Mouse (Mus musculus): ENCODE measurements around the gene Map4k5. TPM values are rescaled to one million over a fixed set of nuclear protein-coding genes. Genes with fewer than 3 reads are reported as not detected.

Map4k5 gene
- polyA plus RNA-seq, 1 experiment from 2014 or later, result 48.2 TPM

DNA sequence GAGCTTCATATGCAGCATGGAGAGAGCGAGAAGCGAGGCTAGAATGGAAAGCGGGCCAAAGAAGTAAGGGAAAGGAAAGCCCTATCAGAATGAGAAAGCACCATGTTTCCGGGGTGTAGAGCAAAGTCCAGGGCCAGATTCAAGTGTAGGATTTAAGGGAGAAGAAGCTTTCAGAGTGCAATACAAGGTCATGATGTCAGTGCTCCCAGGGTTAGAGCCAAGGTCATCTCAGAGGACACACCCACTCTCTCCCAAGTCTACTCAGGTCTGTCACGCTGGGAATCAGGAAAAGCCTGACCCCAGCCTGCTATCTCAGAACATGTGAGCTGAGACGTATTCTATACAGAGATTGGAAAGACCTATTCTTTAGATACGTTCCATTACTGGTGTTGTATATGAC lies 18.9 kb upstream of the Map4k5 start:
- WGBS, result 87% methylated on average over 7 of the region's 7 CpGs
- H3K27me3 ChIP-seq, result peaks cover 16% of the 10 kb centered on the region
- H3K27ac ChIP-seq, result no peak overlapping the region
- no peak overlapping the region for H3K4me2 ChIP-seq
- no peaks in the 10 kb centered on the region for H3K9me3 ChIP-seq
- ATAC-seq (ENCODE audit: insufficient number of reproducible peaks, insufficient read depth, low FRiP score, low TSS enrichment, low read depth), result no peak
- H3K9ac ChIP-seq (replicated peaks), result no peak overlapping the region
- no peaks in the 10 kb centered on the region for H3K36me3 ChIP-seq
- peaks cover 12% of the 10 kb centered on the region for H3K4me1 ChIP-seq (replicated peaks)
- no peak overlapping the region for H3K4me3 ChIP-seq (replicated peaks)

DNA sequence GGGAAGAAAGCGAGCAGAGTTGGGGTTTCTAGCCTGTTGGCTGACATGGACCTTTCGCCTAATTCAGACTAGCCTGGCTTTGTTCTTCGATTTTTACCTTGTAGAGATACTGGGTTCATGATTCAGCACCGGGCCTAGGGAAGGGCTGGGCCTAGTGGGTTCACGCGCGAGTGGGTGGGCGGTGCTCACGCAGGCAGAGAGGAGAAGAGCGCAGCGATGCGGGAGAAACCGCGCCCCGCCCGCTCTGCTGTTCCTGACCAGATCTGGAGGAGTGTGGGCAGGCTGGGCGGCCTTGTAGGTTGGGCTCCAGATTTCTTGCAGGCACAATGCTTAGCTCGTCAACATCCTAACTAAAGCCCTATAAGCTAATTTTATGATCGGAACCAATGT lies 15.5 kb upstream of the Map4k5 start:
- Histone ChIP-seq H3K36me3 (no peaks in the 10 kb centered on the region), H3K9me3 (no peaks in the 10 kb centered on the region), H3K27ac (no peak overlapping the region), H3K27me3 (peaks cover 16% of the 10 kb centered on the region), H3K4me3 (replicated peaks) (peak overlapping the region; percentile 32), H3K9ac (replicated peaks) (no peak overlapping the region), H3K4me2 (peak overlapping the region; percentile 65), H3K4me1 (replicated peaks) (peaks cover 12% of the 10 kb centered on the region)
- whole genome bisulfite sequencing, result 31% methylated on average over 19 of the region's 19 CpGs
- ATAC-seq (ENCODE audit: insufficient number of reproducible peaks, insufficient read depth, low FRiP score, low TSS enrichment, low read depth), result no peak

DNA sequence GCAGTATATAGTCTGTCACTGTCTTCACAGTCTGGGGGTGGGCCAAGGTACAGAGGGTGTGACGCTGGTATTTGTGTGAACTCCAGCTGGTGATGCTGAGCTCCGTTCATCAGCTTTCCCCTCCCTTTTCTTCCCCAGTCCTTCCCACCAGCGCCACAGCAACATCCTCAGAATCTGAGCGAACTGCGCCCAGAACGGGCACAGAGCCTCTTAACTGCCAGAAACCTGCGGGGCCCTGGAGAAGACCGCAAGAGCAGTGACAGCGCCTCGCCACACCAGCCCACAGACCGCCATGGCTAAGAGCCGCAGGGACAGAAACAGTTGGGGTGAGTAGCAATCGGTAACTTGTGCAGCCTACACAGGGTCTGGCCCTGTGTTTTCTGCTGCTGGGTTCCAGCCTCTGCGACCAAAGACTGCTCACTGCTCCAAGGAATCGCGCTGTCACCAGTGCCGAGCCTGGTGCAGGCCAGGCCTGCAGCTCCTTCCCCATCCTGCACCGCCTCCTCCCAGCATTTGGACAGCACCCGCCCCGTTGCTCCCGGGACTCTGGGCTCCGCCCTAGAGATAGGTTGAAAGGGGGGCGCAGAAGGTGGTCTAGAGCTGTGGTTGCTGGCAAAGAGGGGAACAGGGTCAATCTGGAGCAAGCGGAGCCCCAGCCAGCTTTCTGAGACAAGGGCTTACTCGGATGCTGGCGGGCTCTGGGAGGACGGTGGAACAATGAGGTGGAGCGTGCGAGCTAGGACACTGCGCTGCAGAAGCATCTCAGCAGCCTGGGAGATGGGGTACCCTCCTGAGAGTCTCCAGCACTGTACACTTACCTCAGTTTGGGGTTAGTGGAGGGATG lies 14.9 kb upstream of the Map4k5 start:
- peak overlapping the region; percentile 65 for H3K4me2 ChIP-seq
- no peaks in the 10 kb centered on the region for H3K9me3 ChIP-seq
- 0 out of 2 replicates have a peak overlapping the region, but pooled peaks have one; percentile 4 for H3K27ac ChIP-seq
- H3K4me1 ChIP-seq (replicated peaks), result peaks cover 12% of the 10 kb centered on the region
- peak overlapping the region; percentile 32 for H3K4me3 ChIP-seq (replicated peaks)
- peak; percentile 73; the same call in 1 of the 2 replicates for ATAC-seq (ENCODE audit: insufficient number of reproducible peaks, insufficient read depth, low FRiP score, low TSS enrichment, low read depth)
- H3K27me3 ChIP-seq, result peaks cover 16% of the 10 kb centered on the region
- peak overlapping the region; percentile 31; the same call in 1 of the 2 replicates for H3K9ac ChIP-seq (replicated peaks)
- 2% methylated on average over 30 of the region's 30 CpGs for WGBS
- no peaks in the 10 kb centered on the region for H3K36me3 ChIP-seq

DNA sequence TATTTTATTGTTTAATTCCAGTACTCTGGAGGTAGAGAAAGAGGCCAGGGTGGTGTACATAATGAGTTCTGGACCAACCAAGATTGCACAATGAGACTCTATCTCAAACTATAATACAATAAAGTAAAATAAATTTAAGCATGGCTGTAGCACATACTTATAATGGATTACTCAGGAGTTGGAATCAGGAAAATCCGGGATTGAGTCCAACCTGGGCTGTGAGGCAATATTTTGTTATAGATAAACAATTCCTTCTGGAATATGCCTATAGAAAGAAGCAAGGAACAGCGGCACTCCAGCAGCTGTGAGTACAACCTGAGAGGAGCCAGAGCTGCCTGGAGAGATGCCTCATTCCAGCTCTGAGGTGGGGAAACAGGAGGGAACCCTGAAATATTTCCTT lies 12.0 kb upstream of the Map4k5 start:
- peaks cover 12% of the 10 kb centered on the region for H3K4me1 ChIP-seq (replicated peaks)
- H3K27me3 ChIP-seq, result peaks cover 16% of the 10 kb centered on the region
- no peak overlapping the region for H3K4me2 ChIP-seq
- no peak overlapping the region for H3K9ac ChIP-seq (replicated peaks)
- ATAC-seq (ENCODE audit: insufficient number of reproducible peaks, insufficient read depth, low FRiP score, low TSS enrichment, low read depth), result no peak
- 77% methylated on average over 2 of the region's 2 CpGs for WGBS
- no peak overlapping the region for H3K27ac ChIP-seq
- no peak overlapping the region for H3K4me3 ChIP-seq (replicated peaks)
- H3K9me3 ChIP-seq, result no peaks in the 10 kb centered on the region
- no peaks in the 10 kb centered on the region for H3K36me3 ChIP-seq

DNA sequence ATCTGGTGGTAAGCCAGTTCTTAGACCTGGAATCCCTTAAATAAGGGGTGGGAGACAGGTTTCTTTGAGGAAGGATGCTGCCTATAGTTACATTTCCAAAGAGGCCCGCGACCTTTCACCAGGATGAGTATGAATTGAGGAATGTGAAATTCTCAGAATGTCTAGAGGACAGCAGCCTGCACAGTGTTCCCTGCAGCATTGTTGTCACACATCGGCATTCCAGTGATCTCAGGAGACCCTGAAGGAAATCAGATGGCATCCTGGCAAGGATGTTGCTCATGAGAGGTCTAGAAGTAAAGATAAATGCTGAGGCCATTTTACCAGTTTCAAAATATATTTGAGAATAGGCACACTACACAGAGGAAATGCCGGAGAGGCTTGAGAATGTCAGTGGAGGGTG lies 5.1 kb upstream of the Map4k5 start:
- Histone ChIP-seq H3K4me3 (replicated peaks) (no peak overlapping the region), H3K27ac (no peak overlapping the region), H3K4me1 (replicated peaks) (no peaks in the 10 kb centered on the region), H3K36me3 (no peaks in the 10 kb centered on the region), H3K9me3 (no peaks in the 10 kb centered on the region), H3K9ac (replicated peaks) (no peak overlapping the region), H3K4me2 (no peak overlapping the region), H3K27me3 (no peaks in the 10 kb centered on the region)
- no peak for ATAC-seq (ENCODE audit: insufficient number of reproducible peaks, insufficient read depth, low FRiP score, low TSS enrichment, low read depth)
- 88% methylated on average over 4 of the region's 4 CpGs for WGBS

DNA sequence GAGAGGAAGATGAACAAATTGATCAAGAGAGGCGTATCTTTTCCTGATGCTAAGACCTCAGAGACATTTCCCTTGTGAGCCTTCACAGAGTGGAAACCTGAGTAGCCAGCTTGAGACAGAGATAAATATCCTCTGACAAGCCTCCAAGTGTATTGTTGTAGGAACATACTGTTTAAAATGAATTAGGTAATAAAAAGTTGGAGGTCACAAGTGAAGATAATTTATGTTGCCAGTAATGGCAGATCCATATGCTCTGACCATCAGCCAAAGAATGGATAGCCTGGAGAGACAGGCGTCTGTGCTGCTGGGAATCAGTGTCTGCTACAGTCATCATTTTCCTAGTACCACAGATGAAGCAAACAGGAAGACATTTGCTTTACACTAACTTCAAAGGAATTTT lies 2.0 kb upstream of the Map4k5 start:
- Histone ChIP-seq H3K27me3 (no peaks in the 10 kb centered on the region), H3K9me3 (no peaks in the 10 kb centered on the region), H3K9ac (replicated peaks) (no peak overlapping the region), H3K4me2 (no peak overlapping the region), H3K36me3 (peaks cover 4% of the 10 kb centered on the region; the same call in 1 of the 2 replicates), H3K4me1 (replicated peaks) (peaks cover 16% of the 10 kb centered on the region), H3K27ac (peak overlapping the region; percentile 31; the same call in 1 of the 2 replicates), H3K4me3 (replicated peaks) (no peak overlapping the region)
- WGBS, result 54% methylated on average over 2 of the region's 2 CpGs
- ATAC-seq (ENCODE audit: insufficient number of reproducible peaks, insufficient read depth, low FRiP score, low TSS enrichment, low read depth), result no peak

DNA sequence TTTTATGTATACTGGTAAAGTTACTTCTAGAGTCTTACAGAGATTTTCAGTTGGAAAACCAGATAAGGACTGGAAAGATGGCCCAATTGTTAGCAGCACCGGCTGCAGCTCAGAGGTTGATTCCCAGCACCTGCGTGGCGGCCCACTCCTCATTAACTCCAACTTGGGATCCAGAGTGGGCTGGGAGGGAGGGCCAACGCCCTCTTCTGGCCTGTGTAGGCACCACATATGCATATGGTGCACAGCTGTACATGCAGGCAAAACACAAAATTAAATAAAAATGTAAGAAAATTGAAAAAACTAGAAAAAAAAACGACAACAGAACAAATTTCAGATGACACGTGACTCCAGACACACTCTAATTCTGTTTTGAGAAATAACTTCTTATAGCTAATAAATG lies 927 bp upstream of the Map4k5 start:
- Histone ChIP-seq H3K4me2 (no peak overlapping the region), H3K4me1 (replicated peaks) (peaks cover 24% of the 10 kb centered on the region), H3K36me3 (peaks cover 5% of the 10 kb centered on the region; the same call in 1 of the 2 replicates), H3K9ac (replicated peaks) (no peak overlapping the region), H3K27ac (no peak overlapping the region; the same call in 1 of the 2 replicates), H3K27me3 (no peaks in the 10 kb centered on the region), H3K4me3 (replicated peaks) (no peak overlapping the region), H3K9me3 (no peaks in the 10 kb centered on the region)
- WGBS, result 58% methylated on average over 6 of the region's 6 CpGs
- ATAC-seq (ENCODE audit: insufficient number of reproducible peaks, insufficient read depth, low FRiP score, low TSS enrichment, low read depth), result no peak

DNA sequence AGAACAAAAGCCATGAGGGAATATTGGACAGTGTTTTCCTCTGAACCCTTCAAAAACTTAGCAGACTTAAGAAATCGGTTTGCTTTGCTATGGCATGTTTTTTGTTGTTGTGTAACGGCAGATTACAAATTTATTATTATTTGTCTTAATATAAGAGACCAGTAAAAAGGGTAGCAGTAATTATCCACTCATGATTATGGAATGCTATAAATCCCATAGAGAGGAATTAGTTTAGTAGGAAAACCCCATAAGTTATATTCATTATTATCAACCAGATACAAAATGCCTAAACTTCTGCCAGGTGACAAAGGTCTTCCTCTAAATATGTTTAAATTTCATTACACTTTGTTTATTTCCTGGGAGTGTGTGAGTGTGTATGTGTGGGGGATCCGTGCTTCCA lies 1.3 kb downstream of the Map4k5 start:
- ATAC-seq (ENCODE audit: insufficient number of reproducible peaks, insufficient read depth, low FRiP score, low TSS enrichment, low read depth), result no peak
- H3K4me1 ChIP-seq (replicated peaks), result peaks cover 34% of the 10 kb centered on the region
- H3K36me3 ChIP-seq, result peaks cover 5% of the 10 kb centered on the region; the same call in 1 of the 2 replicates
- no peaks in the 10 kb centered on the region for H3K9me3 ChIP-seq
- H3K4me2 ChIP-seq, result peak overlapping the region; percentile 71
- peak overlapping the region; percentile 97; the same call in 1 of the 2 replicates for H3K27ac ChIP-seq
- H3K9ac ChIP-seq (replicated peaks), result peak overlapping the region; percentile 94
- 40% methylated on average over 3 of the region's 3 CpGs for WGBS
- H3K4me3 ChIP-seq (replicated peaks), result peak overlapping the region; percentile 90
- H3K27me3 ChIP-seq, result no peaks in the 10 kb centered on the region

DNA sequence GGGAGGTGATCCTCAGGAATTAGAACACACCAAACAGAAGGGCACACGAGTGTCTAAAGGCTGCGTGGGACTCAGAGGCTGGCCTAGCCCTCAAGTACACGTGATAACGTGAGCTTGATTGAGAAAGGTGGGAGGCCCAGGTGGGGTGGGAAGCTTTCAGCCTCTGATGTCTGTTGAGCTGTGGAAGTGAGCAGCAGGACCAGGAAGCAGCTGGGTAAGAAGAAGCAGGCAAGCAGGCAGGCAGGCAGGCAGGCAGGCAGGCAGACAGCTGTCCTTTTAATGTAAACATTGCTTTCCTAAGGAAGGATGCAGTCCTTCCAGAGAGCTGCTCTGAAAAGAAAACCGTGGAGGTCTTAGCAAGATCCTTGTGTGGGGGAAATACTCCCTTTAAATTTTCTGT lies 2.5 kb downstream of the Map4k5 start:
- Histone ChIP-seq H3K36me3 (peaks cover 5% of the 10 kb centered on the region; the same call in 1 of the 2 replicates), H3K4me2 (peak overlapping the region; percentile 71), H3K9ac (replicated peaks) (peak overlapping the region; percentile 34; the same call in 1 of the 2 replicates), H3K9me3 (no peaks in the 10 kb centered on the region), H3K4me3 (replicated peaks) (peak overlapping the region; percentile 90), H3K27me3 (no peaks in the 10 kb centered on the region), H3K27ac (peak overlapping the region; percentile 41; the same call in 1 of the 2 replicates), H3K4me1 (replicated peaks) (peaks cover 34% of the 10 kb centered on the region)
- WGBS, result 20% methylated on average over 5 of the region's 5 CpGs
- no peak for ATAC-seq (ENCODE audit: insufficient number of reproducible peaks, insufficient read depth, low FRiP score, low TSS enrichment, low read depth)

DNA sequence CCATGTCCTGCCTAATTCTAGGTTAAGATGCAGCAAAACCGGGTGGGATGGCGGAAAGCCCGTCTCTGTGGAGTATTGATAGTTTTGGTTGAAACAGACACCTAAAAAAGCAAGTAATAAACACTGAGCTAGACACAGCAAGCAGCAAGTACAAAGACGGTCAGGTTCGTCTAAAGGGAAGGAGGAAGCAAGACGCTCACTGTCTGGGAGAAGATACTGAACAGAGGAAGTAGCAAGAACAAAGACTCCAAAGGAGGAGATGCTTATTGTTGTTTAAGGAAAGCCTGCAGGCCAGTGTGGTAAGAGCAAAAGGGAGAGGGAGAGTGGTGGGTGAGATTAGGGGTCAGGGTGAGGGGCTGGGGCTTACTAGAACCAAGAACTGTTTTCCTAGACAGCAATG lies 2.9 kb downstream of the Map4k5 start:
- peak overlapping the region; percentile 41; the same call in 1 of the 2 replicates for H3K27ac ChIP-seq
- WGBS, result 62% methylated on average over 6 of the region's 6 CpGs

DNA sequence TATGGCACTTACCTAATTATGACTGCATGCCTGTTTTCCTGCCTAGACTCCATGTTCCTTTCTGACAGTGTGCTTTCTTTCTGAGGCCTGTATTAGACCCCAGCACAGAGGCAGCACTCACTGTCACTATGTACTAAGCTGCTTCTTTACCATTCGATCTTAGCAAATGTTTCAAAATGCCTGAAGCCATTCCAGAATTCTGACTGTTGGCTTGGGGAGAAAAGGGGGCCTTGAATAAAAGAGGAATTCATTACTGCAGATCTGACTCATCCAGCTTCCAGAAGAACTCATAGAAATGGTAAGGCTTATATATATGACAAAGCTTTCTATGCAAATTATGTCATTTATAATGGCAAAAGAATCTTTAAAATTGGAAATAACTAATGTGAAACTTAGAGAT lies 4.7 kb downstream of the Map4k5 start:
- WGBS, result 87% methylated on average over 1 of the region's 1 CpGs
- no peak overlapping the region for H3K4me2 ChIP-seq
- no peaks in the 10 kb centered on the region for H3K27me3 ChIP-seq
- no peak for ATAC-seq (ENCODE audit: insufficient number of reproducible peaks, insufficient read depth, low FRiP score, low TSS enrichment, low read depth)
- no peak overlapping the region for H3K9ac ChIP-seq (replicated peaks)
- peaks cover 34% of the 10 kb centered on the region for H3K4me1 ChIP-seq (replicated peaks)
- no peak overlapping the region for H3K4me3 ChIP-seq (replicated peaks)
- H3K9me3 ChIP-seq, result no peaks in the 10 kb centered on the region
- no peak overlapping the region for H3K27ac ChIP-seq
- H3K36me3 ChIP-seq, result peaks cover 5% of the 10 kb centered on the region; the same call in 1 of the 2 replicates

More for the DNA sequence above, 2.9 kb downstream of the Map4k5 start:
- peak overlapping the region; percentile 71 for H3K4me2 ChIP-seq
- H3K27me3 ChIP-seq, result no peaks in the 10 kb centered on the region
- no peak for ATAC-seq (ENCODE audit: insufficient number of reproducible peaks, insufficient read depth, low FRiP score, low TSS enrichment, low read depth)
- H3K36me3 ChIP-seq, result peaks cover 5% of the 10 kb centered on the region; the same call in 1 of the 2 replicates
- peaks cover 34% of the 10 kb centered on the region for H3K4me1 ChIP-seq (replicated peaks)
- peak overlapping the region; percentile 34; the same call in 1 of the 2 replicates for H3K9ac ChIP-seq (replicated peaks)
- peak overlapping the region; percentile 90; the same call in 1 of the 2 replicates for H3K4me3 ChIP-seq (replicated peaks)
- H3K9me3 ChIP-seq, result no peaks in the 10 kb centered on the region

Data from limb, embryonic 12.5 days (tissue).